Mouse (Mus musculus): ENCODE results near the gene Gatm.

DNA sequence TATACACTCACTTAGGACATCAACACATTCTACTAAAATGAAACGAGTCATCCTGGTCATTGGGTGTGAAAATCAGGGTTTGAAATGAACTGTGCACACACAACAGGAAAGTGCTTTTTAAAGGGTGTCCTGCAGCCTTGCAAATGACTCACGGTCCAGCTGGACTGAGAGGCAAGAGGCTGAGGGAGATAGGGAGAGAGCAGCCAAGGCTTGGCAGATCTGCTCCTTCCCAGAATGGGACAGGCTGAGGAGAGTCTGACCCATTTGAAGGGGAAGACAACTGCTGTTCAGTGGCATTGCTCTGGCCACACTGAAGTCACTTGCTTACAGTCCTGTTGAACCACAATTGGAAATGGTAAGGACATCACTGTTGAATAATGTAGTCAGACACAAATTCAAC lies 11.4 kb downstream of the Gatm start:
- TF ChIP-seq MAX (IDR thresholded peaks at IDR 0.05; ENCODE audit: low read depth) (no peak), POLR2A (IDR thresholded peaks at IDR 0.05; ENCODE audit: insufficient read length, low read depth) (no peak), MYOG (IDR thresholded peaks at IDR 0.05; ENCODE audit: control insufficient read depth in 1 of 3, insufficient read depth in 1 of 3, insufficient read length in 2 of 3, low read depth in 2 of 3) (peak in 2 of 3 experiments; percentile 24 to 30), E2F4 (IDR thresholded peaks at IDR 0.05; ENCODE audit: insufficient read depth) (no peak)
